Mouse (Mus musculus): ENCODE results near the gene Ttc39d. TPM values are rescaled to one million over a fixed set of nuclear protein-coding genes. Genes with fewer than 3 reads are reported as not detected.
"Not testable (repeated sequence)": the region's sequence is repeated elsewhere in the genome, so short reads cannot be mapped to it uniquely, and the experiment has no call there.

Gene Ttc39d
- polyA plus RNA-seq, 1 experiment: not detected

- Histone ChIP-seq H3K27ac (ENCODE audit: insufficient read depth, low read depth, low read length) (no peak overlapping the region), H3K4me1 (ENCODE audit: control insufficient read depth, insufficient read depth, low read length) (peaks cover 2% of the 10 kb centered on the region; the same call in 1 of the 2 replicates), H3K4me3 (ENCODE audit: insufficient read depth, low read length) (no peak overlapping the region)
- no peak for TF ChIP-seq POLR2A (IDR thresholded peaks at IDR 0.05; ENCODE audit: borderline replicate concordance, low read depth, low read length)
- TF ChIP-seq CTCF (IDR thresholded peaks at IDR 0.05; ENCODE audit: low read depth, low read length): no peak
Observed at GRCm38 (mm10) chr17:80180468-80180867, 26.8 kb upstream of the Ttc39d start.

GRCm38 (mm10) chr17:80183615-80184014 lies 23.6 kb upstream of the Ttc39d start:
- no peak for TF ChIP-seq CTCF (IDR thresholded peaks at IDR 0.05; ENCODE audit: low read depth, low read length)
- no peak for TF ChIP-seq POLR2A (IDR thresholded peaks at IDR 0.05; ENCODE audit: borderline replicate concordance, low read depth, low read length)
- Histone ChIP-seq H3K27ac (ENCODE audit: insufficient read depth, low read depth, low read length) (no peak overlapping the region), H3K4me1 (ENCODE audit: control insufficient read depth, insufficient read depth, low read length) (0 out of 2 replicates have a peak, but pooled peaks cover 2% of the 10 kb centered on the region), H3K4me3 (ENCODE audit: insufficient read depth, low read length) (no peak overlapping the region)

- Histone ChIP-seq H3K4me3 (ENCODE audit: insufficient read depth, low read length) (no peak overlapping the region), H3K4me1 (ENCODE audit: control insufficient read depth, insufficient read depth, low read length) (no peaks in the 10 kb centered on the region), H3K27ac (ENCODE audit: insufficient read depth, low read depth, low read length) (no peak overlapping the region)
- TF ChIP-seq CTCF (IDR thresholded peaks at IDR 0.05; ENCODE audit: low read depth, low read length) (no peak), POLR2A (IDR thresholded peaks at IDR 0.05; ENCODE audit: borderline replicate concordance, low read depth, low read length) (no peak)
Observed at GRCm38 (mm10) chr17:80193075-80193474, 14.2 kb upstream of the Ttc39d start.

- Histone ChIP-seq H3K4me1 (ENCODE audit: control insufficient read depth, insufficient read depth, low read length) (no peaks in the 10 kb centered on the region; the same call in 1 of the 2 replicates), H3K27ac (ENCODE audit: insufficient read depth, low read depth, low read length) (no peak overlapping the region), H3K4me3 (ENCODE audit: insufficient read depth, low read length) (no peak overlapping the region)
- TF ChIP-seq POLR2A (IDR thresholded peaks at IDR 0.05; ENCODE audit: borderline replicate concordance, low read depth, low read length) (no peak), CTCF (IDR thresholded peaks at IDR 0.05; ENCODE audit: low read depth, low read length) (no peak)
Observed at GRCm38 (mm10) chr17:80199160-80199778, 8.0 kb upstream of the Ttc39d start.

GRCm38 (mm10) chr17:80205657-80206056 lies 1.6 kb upstream of the Ttc39d start:
- H3K27ac ChIP-seq (ENCODE audit: insufficient read depth, low read depth, low read length): no peak overlapping the region
- TF ChIP-seq CTCF (IDR thresholded peaks at IDR 0.05; ENCODE audit: low read depth, low read length) (no peak), POLR2A (IDR thresholded peaks at IDR 0.05; ENCODE audit: borderline replicate concordance, low read depth, low read length) (no peak)
- peak overlapping the region; percentile 97 for H3K4me3 ChIP-seq (ENCODE audit: insufficient read depth, low read length)
- peaks cover 6% of the 10 kb centered on the region for H3K4me1 ChIP-seq (ENCODE audit: control insufficient read depth, insufficient read depth, low read length)

GRCm38 (mm10) chr17:80206301-80206670 lies 974 bp upstream of the Ttc39d start:
- peak overlapping the region; percentile 97 for H3K4me3 ChIP-seq (ENCODE audit: insufficient read depth, low read length)
- H3K27ac ChIP-seq (ENCODE audit: insufficient read depth, low read depth, low read length): peak overlapping the region; percentile 89
- H3K4me1 ChIP-seq (ENCODE audit: control insufficient read depth, insufficient read depth, low read length): peaks cover 6% of the 10 kb centered on the region
- TF ChIP-seq CTCF (IDR thresholded peaks at IDR 0.05; ENCODE audit: low read depth, low read length) (no peak), POLR2A (IDR thresholded peaks at IDR 0.05; ENCODE audit: borderline replicate concordance, low read depth, low read length) (no peak)

- not testable (repeated sequence) for H3K4me1 ChIP-seq (ENCODE audit: control insufficient read depth, insufficient read depth, low read length); H3K27ac ChIP-seq (ENCODE audit: insufficient read depth, low read depth, low read length); H3K4me3 ChIP-seq (ENCODE audit: insufficient read depth, low read length)
Observed at GRCm38 (mm10) chr17:80213998-80214397, 6.7 kb downstream of the Ttc39d start.

GRCm38 (mm10) chr17:80220131-80220530 lies 12.9 kb downstream of the Ttc39d start:
- Histone ChIP-seq H3K4me3 (ENCODE audit: insufficient read depth, low read length) (no peak overlapping the region), H3K27ac (ENCODE audit: insufficient read depth, low read depth, low read length) (no peak overlapping the region)
- no peak for TF ChIP-seq POLR2A (IDR thresholded peaks at IDR 0.05; ENCODE audit: borderline replicate concordance, low read depth, low read length)
- TF ChIP-seq CTCF (IDR thresholded peaks at IDR 0.05; ENCODE audit: low read depth, low read length): no peak

GRCm38 (mm10) chr17:80221202-80221601 lies 13.9 kb downstream of the Ttc39d start:
- H3K4me1 ChIP-seq (ENCODE audit: control insufficient read depth, insufficient read depth, low read length): no peaks in the 10 kb centered on the region
- H3K27ac ChIP-seq (ENCODE audit: insufficient read depth, low read depth, low read length): no peak overlapping the region
- TF ChIP-seq POLR2A (IDR thresholded peaks at IDR 0.05; ENCODE audit: borderline replicate concordance, low read depth, low read length): no peak
- TF ChIP-seq CTCF (IDR thresholded peaks at IDR 0.05; ENCODE audit: low read depth, low read length): no peak
- no peak overlapping the region for H3K4me3 ChIP-seq (ENCODE audit: insufficient read depth, low read length)

More at GRCm38 (mm10) chr17:80220131-80220530, 12.9 kb downstream of the Ttc39d start:
- H3K4me1 ChIP-seq (ENCODE audit: control insufficient read depth, insufficient read depth, low read length): no peaks in the 10 kb centered on the region

- Histone ChIP-seq H3K27ac (ENCODE audit: insufficient read depth, low read depth, low read length) (no peak overlapping the region), H3K4me3 (ENCODE audit: insufficient read depth, low read length) (no peak overlapping the region), H3K4me1 (ENCODE audit: control insufficient read depth, insufficient read depth, low read length) (no peaks in the 10 kb centered on the region)
- TF ChIP-seq CTCF (IDR thresholded peaks at IDR 0.05; ENCODE audit: low read depth, low read length) (no peak), POLR2A (IDR thresholded peaks at IDR 0.05; ENCODE audit: borderline replicate concordance, low read depth, low read length) (no peak)
Observed at GRCm38 (mm10) chr17:80221890-80222628, 14.8 kb downstream of the Ttc39d start.
